Mouse (Mus musculus) ovary, postnatal 10 days (tissue): ENCODE measurements around the gene Fahd1.

ENCODE experiments used
- DNase-seq: peaks from one replicate; pipeline ENCODE4 v3.0.0; 2022; ENCODE audit warnings: low spot score

Fahd1 gene

DNA sequence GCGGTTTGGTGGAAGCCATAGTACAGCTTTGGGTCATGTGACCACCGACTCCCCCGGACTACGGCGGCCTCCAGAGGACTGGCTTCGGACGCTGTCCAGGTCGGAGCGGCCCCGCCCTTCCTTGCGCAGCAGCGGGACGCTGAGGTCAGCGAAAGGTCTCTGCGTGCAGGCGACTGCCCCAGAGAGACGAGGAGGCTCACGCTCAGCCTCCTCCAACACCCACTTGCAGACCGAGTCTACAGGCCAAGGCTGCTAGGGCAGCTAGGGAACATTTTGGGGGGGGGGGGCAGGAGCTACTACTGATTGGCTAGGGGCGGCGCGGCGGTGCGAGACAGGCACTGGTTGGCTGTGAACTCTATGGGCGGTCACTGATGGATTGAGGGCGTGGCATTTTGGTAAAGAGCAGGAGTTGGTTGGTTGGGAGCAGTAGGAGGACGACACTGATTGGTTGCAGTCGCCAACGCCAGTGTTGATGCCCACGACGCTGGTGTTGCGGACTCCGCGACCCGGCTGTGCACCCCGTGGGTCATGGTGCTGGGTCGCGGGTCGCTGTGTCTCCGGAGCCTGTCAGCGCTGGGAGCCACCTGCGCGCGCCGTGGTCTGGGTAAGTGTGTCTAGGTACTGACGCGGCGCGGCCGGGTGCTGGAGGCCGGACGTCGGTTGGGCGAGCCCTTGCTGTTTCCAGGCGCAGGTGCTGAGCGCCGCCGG lies at the start of gene Fahd1:
Gene Fahd1, minus strand, starts transcription at position 300 of the 708 bp plus-strand sequence.
- DNase-seq: peak; percentile 99

- no peak for DNase-seq
Measured at GRCm38 (mm10) chr17:24899153-24899552, 49.0 kb upstream of the Fahd1 start.

- no peak for DNase-seq
Measured at GRCm38 (mm10) chr17:24898041-24898854, 48.1 kb upstream of the Fahd1 start.

DNA sequence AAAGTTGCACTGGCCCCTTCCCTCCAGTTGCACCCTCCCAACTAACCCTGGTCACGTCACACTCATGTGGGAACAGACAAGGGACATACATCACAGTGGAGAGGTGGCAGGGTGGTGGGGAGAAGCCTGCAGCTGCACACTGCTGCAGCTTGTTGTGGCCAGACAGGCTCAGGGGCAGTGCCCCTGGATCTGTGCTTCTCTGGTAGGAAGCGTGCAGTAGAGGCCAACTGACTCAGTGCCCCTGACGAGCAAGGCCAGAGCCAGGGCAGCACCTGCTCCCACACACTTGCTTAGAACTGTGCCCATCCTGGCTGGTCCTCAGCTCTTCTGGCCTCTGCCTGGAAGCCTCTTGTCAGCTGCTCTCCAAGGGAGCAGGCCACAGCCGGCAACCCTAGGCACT lies 47.4 kb upstream of the Fahd1 start:
- no peak for DNase-seq

DNA sequence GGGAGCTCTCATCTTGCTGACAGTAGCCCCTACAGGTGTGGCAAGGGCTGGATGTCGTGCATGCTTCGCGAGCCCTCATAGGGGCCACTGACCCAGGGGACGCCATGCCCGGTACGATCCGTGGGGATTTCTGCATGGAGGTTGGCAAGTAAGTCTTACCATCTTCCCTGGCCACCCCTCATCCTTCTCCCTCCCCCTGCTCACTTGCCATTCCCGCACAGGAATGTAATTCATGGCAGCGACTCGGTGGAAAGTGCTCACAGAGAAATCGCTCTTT lies 46.8 kb upstream of the Fahd1 start:
- no peak for DNase-seq

- peak; percentile 38 for DNase-seq
Measured at GRCm38 (mm10) chr17:24896241-24896992, 46.3 kb upstream of the Fahd1 start, which contains the start of gene Nme3. Nme3 (plus strand) TSS chr17:24896500.

DNA sequence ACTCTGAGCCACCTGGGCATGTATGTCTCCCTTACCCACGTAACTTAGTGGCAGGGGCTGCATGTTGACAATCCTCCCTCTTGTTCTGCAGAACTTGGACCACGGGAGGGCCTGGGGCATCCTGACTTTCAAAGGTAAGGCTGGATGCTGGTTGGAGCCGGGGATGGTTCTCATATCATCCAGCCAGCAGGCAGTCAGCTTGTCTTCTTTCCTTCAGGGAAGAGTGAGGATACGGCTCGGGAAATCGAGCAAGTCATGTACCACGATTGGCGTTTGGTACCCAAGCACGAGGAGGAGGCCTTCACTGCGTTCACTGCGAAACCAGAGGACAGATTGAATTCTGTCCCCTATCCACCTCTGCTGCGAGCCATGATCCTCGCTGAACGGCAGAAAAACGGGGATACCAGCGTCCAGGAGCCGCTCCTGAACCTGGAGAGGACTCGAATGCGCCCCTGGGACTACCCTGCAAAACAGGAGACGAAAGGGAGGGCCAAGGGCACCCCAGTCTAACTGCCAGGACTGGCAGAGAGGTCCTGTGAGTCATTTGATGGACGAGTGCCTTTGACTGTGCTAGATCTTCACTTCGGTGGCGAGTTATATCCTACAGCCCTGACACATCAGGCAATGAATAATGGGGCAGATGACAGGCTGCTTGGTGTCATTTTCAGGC lies 45.5 kb upstream of the Fahd1 start:
- no peak for DNase-seq

GRCm38 (mm10) chr17:24894995-24895547 lies 44.9 kb upstream of the Fahd1 start, which contains the start of the genes Eme2 and Mrps34:
Eme2 (minus strand) TSS chr17:24895087.
Mrps34 (plus strand) TSS chr17:24895116.
- peak; percentile 56 for DNase-seq

GRCm38 (mm10) chr17:24894061-24894994 lies 44.2 kb upstream of the Fahd1 start:
- no peak for DNase-seq

GRCm38 (mm10) chr17:24893276-24893675 lies 43.1 kb upstream of the Fahd1 start:
- no peak for DNase-seq

- no peak for DNase-seq
Measured at GRCm38 (mm10) chr17:24892785-24893184, 42.6 kb upstream of the Fahd1 start.

DNA sequence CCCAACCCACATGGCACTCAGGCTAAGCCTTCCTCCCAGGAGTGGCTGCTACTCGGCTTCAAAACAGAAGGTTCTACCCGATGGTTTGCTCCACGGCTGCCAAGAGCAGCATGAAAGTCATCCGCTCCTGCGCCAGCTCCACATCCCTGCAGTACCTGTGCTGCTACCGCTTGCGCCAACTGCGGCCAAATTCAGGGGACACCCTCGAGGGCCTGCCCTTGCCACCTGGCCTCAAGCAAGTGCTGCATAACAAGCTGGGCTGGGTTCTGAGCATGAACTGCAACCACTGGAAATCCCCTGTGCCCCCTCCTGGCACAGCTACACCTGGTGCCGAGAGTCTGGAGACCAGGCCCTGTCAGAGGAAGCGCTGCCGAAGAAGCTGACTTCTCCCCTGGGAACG lies 41.2 kb upstream of the Fahd1 start:
- no peak for DNase-seq

DNA sequence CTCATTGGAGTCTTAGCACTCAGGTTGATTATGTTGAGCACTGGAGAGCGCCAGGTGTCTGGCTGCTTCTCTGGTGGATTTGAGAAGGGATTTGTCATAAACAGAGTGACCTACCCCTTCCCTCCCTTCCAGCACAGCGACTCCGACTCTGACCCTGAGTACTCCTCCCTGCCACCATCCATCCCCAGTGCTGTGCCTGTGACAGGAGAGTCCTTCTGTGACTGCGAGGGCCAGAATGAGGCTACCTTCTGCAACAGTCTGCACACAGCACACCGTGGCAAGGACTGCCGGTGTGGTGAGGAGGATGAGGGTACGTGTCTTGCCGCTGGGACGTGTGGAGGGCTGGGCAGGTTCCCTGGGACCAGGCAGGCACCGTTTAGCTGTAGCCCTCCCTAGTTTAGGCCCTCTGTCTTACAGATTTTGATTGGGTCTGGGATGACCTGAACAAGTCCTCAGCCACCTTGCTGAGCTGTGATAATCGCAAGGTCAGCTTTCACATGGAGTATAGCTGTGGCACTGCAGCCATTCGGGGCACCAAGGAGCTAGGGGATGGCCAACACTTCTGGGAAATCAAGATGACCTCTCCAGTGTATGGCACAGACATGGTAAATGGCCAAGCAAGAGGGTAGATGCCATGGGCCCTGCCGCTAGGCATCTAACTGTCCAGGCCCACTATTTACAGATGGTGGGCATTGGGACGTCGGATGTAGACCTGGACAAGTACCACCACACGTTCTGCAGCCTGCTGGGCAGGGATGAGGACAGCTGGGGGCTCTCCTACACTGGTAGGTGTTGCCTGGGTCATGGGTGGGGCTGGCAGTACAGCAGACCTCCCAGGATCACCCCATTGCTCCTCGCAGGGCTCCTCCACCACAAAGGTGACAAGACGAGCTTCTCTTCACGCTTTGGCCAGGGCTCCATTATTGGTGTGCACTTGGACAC lies 40.3 kb upstream of the Fahd1 start:
- DNase-seq: no peak

DNA sequence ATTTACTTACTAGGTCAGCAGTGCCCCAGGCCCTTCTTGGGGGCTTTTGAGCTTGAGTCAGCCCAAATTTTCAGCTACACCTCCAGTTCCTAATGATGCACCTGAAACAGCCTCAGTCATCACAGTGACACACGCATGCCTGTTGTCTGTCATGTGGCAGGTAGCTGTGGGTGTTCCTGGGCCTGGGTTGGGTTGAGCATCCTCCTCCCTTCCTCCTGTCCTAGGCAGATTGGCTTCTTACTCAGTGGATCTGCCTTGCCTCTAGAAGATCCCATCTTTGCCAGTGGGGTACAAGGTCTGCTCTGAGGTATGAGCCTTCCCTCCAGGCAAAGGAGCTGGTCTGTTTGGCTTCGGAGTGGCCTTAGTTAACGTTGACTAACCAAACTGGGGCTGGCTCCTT lies 38.7 kb upstream of the Fahd1 start:
- DNase-seq: no peak

DNA sequence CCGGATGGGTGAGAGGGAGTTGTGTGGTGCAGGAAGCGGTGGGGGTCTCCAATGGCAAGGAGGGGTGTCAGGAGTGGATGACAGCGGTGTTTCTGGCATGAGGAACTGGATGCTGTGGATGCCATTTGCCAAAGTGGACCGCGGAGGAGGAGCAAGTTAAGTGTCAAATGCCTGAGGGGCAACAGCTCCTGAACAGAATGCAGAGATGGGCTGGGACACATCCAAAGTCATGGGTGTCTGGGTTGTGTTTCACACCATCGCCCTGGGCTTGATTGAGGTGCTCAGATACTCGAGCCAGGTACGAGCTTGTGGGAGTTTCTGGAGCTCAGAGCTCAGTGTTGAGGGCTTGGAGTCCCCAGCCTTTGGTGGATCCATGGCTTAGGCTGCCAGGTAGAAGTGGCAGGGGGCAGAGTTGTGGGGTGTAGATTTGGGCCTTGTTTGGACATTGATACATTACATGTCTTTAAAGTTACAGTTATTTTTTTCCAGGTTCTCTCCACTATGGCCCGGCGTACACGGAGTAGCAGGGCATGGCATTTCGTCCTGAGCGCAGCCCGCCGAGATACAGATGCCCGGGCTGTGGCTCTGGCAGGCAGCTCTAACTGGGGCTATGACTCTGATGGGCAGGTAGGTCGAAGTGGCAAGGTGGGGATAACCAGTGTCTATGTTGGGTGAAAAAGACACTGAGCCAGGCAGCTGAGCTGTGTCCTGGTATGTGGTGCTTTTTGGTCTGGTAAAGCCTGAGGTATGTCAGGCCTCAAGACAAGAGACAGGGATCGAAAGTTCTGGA lies 37.3 kb upstream of the Fahd1 start:
- no peak for DNase-seq

DNA sequence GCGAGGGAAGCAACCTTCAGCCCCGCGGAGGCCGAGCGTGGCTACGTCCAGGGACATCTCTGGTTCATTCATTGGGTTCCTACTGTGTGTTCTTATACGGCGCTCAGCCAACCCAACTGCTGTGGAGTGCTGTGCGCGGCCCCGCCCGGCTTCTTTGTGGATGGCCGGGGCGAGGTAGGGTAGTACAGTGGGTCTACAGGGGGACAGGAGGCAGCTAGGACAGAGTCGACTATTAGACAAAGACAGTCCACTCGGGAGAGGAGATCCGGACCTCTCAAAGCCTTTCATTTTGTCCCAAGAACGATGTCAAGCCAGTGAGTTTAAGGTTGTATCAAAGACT lies 36.7 kb upstream of the Fahd1 start:
- no peak for DNase-seq

GRCm38 (mm10) chr17:24886134-24886931 lies 36.2 kb upstream of the Fahd1 start, which contains the start of the genes Nubp2 and Spsb3:
Nubp2 (minus strand) TSS chr17:24886349.
Spsb3 (plus strand) TSS chr17:24886643.
- DNase-seq: peak; percentile 85
